In the genomic region with DNA sequence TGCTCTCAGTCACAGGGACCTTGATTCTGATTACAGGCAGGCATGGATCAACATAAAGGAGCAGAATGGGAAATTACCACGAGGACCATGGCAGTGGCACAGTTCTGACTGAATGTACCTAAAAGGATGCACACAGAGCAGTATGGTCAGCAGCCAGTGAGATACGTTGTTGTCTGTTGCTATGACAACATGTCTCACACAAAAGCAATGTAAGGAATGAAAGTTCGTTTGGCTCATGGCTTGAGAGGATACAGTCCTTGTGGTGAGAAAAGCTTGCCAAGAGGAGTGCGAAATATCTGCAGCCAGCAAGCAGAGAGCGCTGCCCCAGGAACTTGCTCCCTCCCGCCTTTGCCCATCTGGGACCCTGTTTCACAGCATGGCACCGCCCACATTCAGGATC, we compare ENCODE assay signal across 28 mouse cellular contexts. TPM values are rescaled to one million over a fixed set of nuclear protein-coding genes. Genes with fewer than 3 reads are reported as not detected.
A peak's percentile ranks its signal among the peaks of the same experiment; 100 is the strongest.
DNase-seq lines count a peak whose midpoint lies in the region; ATAC-seq and TF ChIP-seq lines count a peak whose summit lies in the region.
"Had no signal": no experiment of that assay in that cellular context is flagged by ENCODE, and none has a peak within 500 bp of the region (broad histone marks: within the 10 kb centered on the region; RNA-seq: fewer than 3 reads in every experiment).

No protein-coding gene starts in this region.

- DNase-seq in forebrain, embryonic 11.5 days (ENCODE audit: low spot score): no peak
- DNase-seq in lung, embryonic 14.5 days: peak; percentile 38
- DNase-seq in lung, postnatal 36 days: no peak
- DNase-seq in 3T3-L1 (ENCODE audit: low read depth, low spot score): peak; percentile 48
- peak; percentile 75 for DNase-seq in brain, embryonic 14.5 days (ENCODE audit: low read depth)
- no peak for DNase-seq in cerebellum, adult 9-11 months
- DNase-seq in heart, postnatal 14 days: no peak
- DNase-seq: adrenal gland, adult 8-10 months; cerebellum, adult 2 months; gastrocnemius, postnatal 14 days; heart, adult 18-20 months; kidney, adult 2 months; layer of hippocampus, adult 9-11 months; liver, embryonic 13.5 days; lung, postnatal 4 days; right cerebral cortex, adult 18-20 months; right cerebral cortex, postnatal 4 days; thymus, adult 18-20 months; thymus, postnatal 4 days had no signal

- no peak for TF ChIP-seq CTCF in lung, embryonic 14.5 days (IDR thresholded peaks at IDR 0.05; ENCODE audit: low read depth)
- TF ChIP-seq CTCF in brain, embryonic 14.5 days (IDR thresholded peaks at IDR 0.05; ENCODE audit: borderline replicate concordance, extremely low read depth, insufficient read depth, insufficient read length): no peak

- TF ChIP-seq POLR2A in brain, embryonic 14.5 days (IDR thresholded peaks at IDR 0.05; ENCODE audit: borderline replicate concordance, extremely low read depth, insufficient read depth, insufficient read length, poor library complexity, severe bottlenecking): no peak

- ATAC-seq in forebrain, embryonic 13.5 days: 0 out of 2 replicates have a peak, but pooled peaks have one; percentile 12
- ATAC-seq in forebrain, embryonic 11.5 days (replicated peaks; ENCODE audit: low FRiP score): no peak
- ATAC-seq in lung, embryonic 14.5 days (ENCODE audit: insufficient read depth): no peak
- ATAC-seq: inflammation-experienced regulatory T-cells, adult 6 months had no signal

- intact Hi-C loops in heart, postnatal 14 days (cut with DNase I): no loop called here

- H3K9ac ChIP-seq in forebrain, embryonic 13.5 days: no peak overlapping the region
- H3K9ac ChIP-seq in forebrain, embryonic 11.5 days (ENCODE audit: low read length): no peak overlapping the region
- no peak overlapping the region for H3K9ac ChIP-seq in lung, embryonic 14.5 days
- H3K9ac ChIP-seq: heart, embryonic 13.5 days; hindbrain, embryonic 12.5 days; liver, embryonic 13.5 days; lung, embryonic 15.5 days; neural tube, embryonic 13.5 days; stomach, embryonic 15.5 days had no signal

- H3K36me3 ChIP-seq in forebrain, embryonic 13.5 days (ENCODE audit: poor library complexity, severe bottlenecking): no peaks in the 10 kb centered on the region
- no peaks in the 10 kb centered on the region for H3K36me3 ChIP-seq in forebrain, embryonic 11.5 days (ENCODE audit: control insufficient read depth, insufficient read depth, low read length)
- no peaks in the 10 kb centered on the region for H3K36me3 ChIP-seq in lung, embryonic 14.5 days (ENCODE audit: insufficient read depth)
- H3K36me3 ChIP-seq: heart, embryonic 13.5 days; hindbrain, embryonic 12.5 days; liver, embryonic 13.5 days; lung, embryonic 15.5 days; neural tube, embryonic 13.5 days; stomach, embryonic 15.5 days had no signal

- H3K27me3 ChIP-seq in forebrain, embryonic 13.5 days: no peaks in the 10 kb centered on the region
- no peaks in the 10 kb centered on the region for H3K27me3 ChIP-seq in forebrain, embryonic 11.5 days (ENCODE audit: control insufficient read depth, insufficient read depth, low read length)
- peaks cover 14% of the 10 kb centered on the region for H3K27me3 ChIP-seq in lung, embryonic 14.5 days (ENCODE audit: insufficient read depth, low read length)
- H3K27me3 ChIP-seq: neural tube, embryonic 13.5 days; stomach, embryonic 15.5 days had no signal

- H3K4me1 ChIP-seq in forebrain, embryonic 13.5 days: peaks cover 10% of the 10 kb centered on the region
- H3K4me1 ChIP-seq in forebrain, embryonic 11.5 days (replicated peaks; ENCODE audit: control insufficient read depth, insufficient read depth, low read length): peaks cover 2% of the 10 kb centered on the region; the same call in 1 of the 2 replicates
- H3K4me1 ChIP-seq in lung, embryonic 14.5 days (ENCODE audit: insufficient read depth): peaks cover 8% of the 10 kb centered on the region; the same call in 1 of the 2 replicates

- no peak overlapping the region for H3K4me3 ChIP-seq in forebrain, embryonic 13.5 days
- H3K4me3 ChIP-seq in forebrain, embryonic 11.5 days (ENCODE audit: low read depth, low read length): no peak overlapping the region
- no peak overlapping the region for H3K4me3 ChIP-seq in lung, embryonic 14.5 days (ENCODE audit: low read depth, low read length)
- H3K4me3 ChIP-seq: heart, embryonic 13.5 days; hindbrain, embryonic 12.5 days; liver, embryonic 13.5 days; lung, embryonic 15.5 days; neural tube, embryonic 13.5 days; stomach, embryonic 15.5 days had no signal

- H3K4me2 ChIP-seq in forebrain, embryonic 13.5 days: no peak overlapping the region
- no peak overlapping the region for H3K4me2 ChIP-seq in forebrain, embryonic 11.5 days (ENCODE audit: low read depth, low read length, severe bottlenecking)
- no peak overlapping the region for H3K4me2 ChIP-seq in lung, embryonic 14.5 days
- H3K4me2 ChIP-seq: heart, embryonic 13.5 days; hindbrain, embryonic 12.5 days; liver, embryonic 13.5 days; lung, embryonic 15.5 days; neural tube, embryonic 13.5 days; stomach, embryonic 15.5 days had no signal

- H3K9me3 ChIP-seq in forebrain, embryonic 13.5 days (replicated peaks): no peaks in the 10 kb centered on the region
- no peaks in the 10 kb centered on the region for H3K9me3 ChIP-seq in forebrain, embryonic 11.5 days (ENCODE audit: control insufficient read depth, low read length)
- H3K9me3 ChIP-seq in lung, embryonic 14.5 days (ENCODE audit: low read depth, low read length): no peaks in the 10 kb centered on the region
- H3K9me3 ChIP-seq: heart, embryonic 13.5 days; hindbrain, embryonic 12.5 days; liver, embryonic 13.5 days; lung, embryonic 15.5 days; neural tube, embryonic 13.5 days; stomach, embryonic 15.5 days had no signal

- 42% methylated on average over 7 of the region's 7 CpGs for WGBS in forebrain, embryonic 13.5 days
- 52% methylated on average over 7 of the region's 7 CpGs for WGBS in forebrain, embryonic 11.5 days
- 54% methylated on average over 7 of the region's 7 CpGs for WGBS in lung, embryonic 14.5 days

- no peak overlapping the region for H3K27ac ChIP-seq in forebrain, embryonic 13.5 days
- H3K27ac ChIP-seq in forebrain, embryonic 11.5 days (ENCODE audit: low read depth, low read length): no peak overlapping the region
- H3K27ac ChIP-seq in lung, embryonic 14.5 days (ENCODE audit: low read depth): no peak overlapping the region
- H3K27ac ChIP-seq: heart, embryonic 13.5 days; hindbrain, embryonic 12.5 days; kidney, postnatal 0 days; liver, embryonic 13.5 days; lung, embryonic 15.5 days; neural tube, embryonic 13.5 days; stomach, embryonic 15.5 days had no signal

RNA-seq across cellular contexts. Expression of gene Tmem150c, which starts 36.3 kb away (rescaled TPM):
- polyA plus RNA-seq in forebrain, embryonic 13.5 days (2015; fragmentation: Nextera tagmentation; extraction: Ambion mirVana): 12.7 and 14.0 TPM in 2 replicates
- polyA plus RNA-seq in forebrain, embryonic 11.5 days (2014; fragmentation: Nextera tagmentation; extraction: Ambion mirVana): 2.4 TPM in 2 replicates
- polyA plus RNA-seq in lung, embryonic 14.5 days (2014; fragmentation: Nextera tagmentation; extraction: Ambion mirVana): 3.3 and 5.0 TPM in 2 replicates
- 14.3 and 23.2 TPM in 2 replicates for polyA plus RNA-seq in brain, embryonic 14.5 days (2012; rRNA removed)
- 1 to 10 TPM; 5.1 to 5.6 TPM for total RNA-seq in heart, postnatal 14 days (2021)
- total RNA-seq: megakaryocyte-erythroid progenitor cell, adult 5-6 weeks had no signal
- polyA plus RNA-seq: inflammation-experienced regulatory T-cells, adult 6 months had no signal

Comparison
In these comparisons a context has a peak if more than half of its experiments do, and no peak if none do; other contexts are left out.
1. DNase-seq: peak in lung, embryonic 14.5 days (single experiment), 3T3-L1 (single experiment) and brain, embryonic 14.5 days (single experiment); none in forebrain, embryonic 11.5 days (single experiment), lung, postnatal 36 days (single experiment), cerebellum, adult 9-11 months (single experiment) and heart, postnatal 14 days (0 of 2).